Comparison of ENCODE assay signal across 19 mouse cellular contexts in genomic region chr12:8333617-8334016, GRCm38 (mm10). TPM values are rescaled to one million over a fixed set of nuclear protein-coding genes. Genes with fewer than 3 reads are reported as not detected.
DNase-seq lines count a peak whose midpoint lies in the region; ATAC-seq and TF ChIP-seq lines count a peak whose summit lies in the region.
"Had no signal": no experiment of that assay in that cellular context is flagged by ENCODE, and none has a peak within 500 bp of the region (broad histone marks: within the 10 kb centered on the region; RNA-seq: fewer than 3 reads in every experiment).

No protein-coding gene starts in this region.

- ATAC-seq in forebrain, embryonic 11.5 days (replicated peaks; ENCODE audit: low FRiP score) = no peak
- ATAC-seq in hindbrain, embryonic 12.5 days (ENCODE audit: low FRiP score) = no peak
- ATAC-seq in liver, embryonic 14.5 days (ENCODE audit: insufficient read depth) = peak; percentile 60
- ATAC-seq: forebrain, embryonic 13.5 days; hindbrain, postnatal 0 days had no signal

- peaks cover 25% of the 10 kb centered on the region for H3K4me1 ChIP-seq in forebrain, embryonic 10.5 days
- no peaks in the 10 kb centered on the region for H3K4me1 ChIP-seq in forebrain, embryonic 11.5 days (replicated peaks; ENCODE audit: control insufficient read depth, insufficient read depth, low read length)
- H3K4me1 ChIP-seq in hindbrain, embryonic 10.5 days (replicated peaks) = peaks cover 36% of the 10 kb centered on the region
- peaks cover 15% of the 10 kb centered on the region for H3K4me1 ChIP-seq in hindbrain, embryonic 12.5 days
- peaks cover 15% of the 10 kb centered on the region for H3K4me1 ChIP-seq in brown adipose tissue, adult 24 weeks (ENCODE audit: control insufficient read depth, insufficient read depth, insufficient read length, low read length)
- H3K4me1 ChIP-seq in liver, embryonic 14.5 days (replicated peaks; ENCODE audit: control insufficient read depth in 2 of 2, insufficient read depth in 2 of 2, low read length in 1 of 2) = peaks cover 0 to 2% of the 10 kb centered on the region in 2 experiments; a peak in 1 of 4 replicates
- peaks cover 6% of the 10 kb centered on the region for H3K4me1 ChIP-seq in lung, adult 2 months (ENCODE audit: control insufficient read depth, insufficient read depth, low read length)

- no peaks in the 10 kb centered on the region for H3K9me3 ChIP-seq in forebrain, embryonic 10.5 days
- H3K9me3 ChIP-seq in forebrain, embryonic 11.5 days (ENCODE audit: control insufficient read depth, low read length) = no peaks in the 10 kb centered on the region
- H3K9me3 ChIP-seq in hindbrain, embryonic 10.5 days = no peaks in the 10 kb centered on the region
- no peaks in the 10 kb centered on the region for H3K9me3 ChIP-seq in hindbrain, embryonic 12.5 days (replicated peaks)
- no peaks in the 10 kb centered on the region for H3K9me3 ChIP-seq in liver, embryonic 14.5 days (ENCODE audit: control insufficient read depth, low read length)
- H3K9me3 ChIP-seq: forebrain, embryonic 13.5 days; kidney, embryonic 15.5 days; limb, embryonic 10.5 days; lung, embryonic 15.5 days; midbrain, embryonic 12.5 days had no signal

- H3K9ac ChIP-seq in forebrain, embryonic 11.5 days (ENCODE audit: low read length) = no peak overlapping the region
- no peak overlapping the region for H3K9ac ChIP-seq in hindbrain, embryonic 12.5 days
- H3K9ac ChIP-seq in liver, embryonic 14.5 days (replicated peaks) = no peak overlapping the region
- H3K9ac ChIP-seq: forebrain, embryonic 13.5 days; kidney, embryonic 15.5 days; lung, embryonic 15.5 days; midbrain, embryonic 12.5 days had no signal

- no peak for TF ChIP-seq EP300 in liver, embryonic 14.5 days (IDR thresholded peaks at IDR 0.05; ENCODE audit: low read depth)

- peak overlapping the region; percentile 5; the same call in 1 of the 2 replicates for H3K27ac ChIP-seq in forebrain, embryonic 10.5 days
- no peak overlapping the region for H3K27ac ChIP-seq in forebrain, embryonic 11.5 days (ENCODE audit: low read depth, low read length)
- H3K27ac ChIP-seq in hindbrain, embryonic 10.5 days = peak overlapping the region; percentile 69; the same call in 1 of the 2 replicates
- no peak overlapping the region for H3K27ac ChIP-seq in hindbrain, embryonic 12.5 days
- H3K27ac ChIP-seq in brown adipose tissue, adult 24 weeks (replicated peaks; ENCODE audit: low read depth, low read length) = peak overlapping the region; percentile 66
- H3K27ac ChIP-seq in liver, embryonic 14.5 days = no peak overlapping the region
- H3K27ac ChIP-seq: forebrain, embryonic 13.5 days; hindbrain, postnatal 0 days; kidney, embryonic 15.5 days; limb, embryonic 10.5 days; lung, embryonic 15.5 days; macrophage; midbrain, embryonic 12.5 days had no signal

- H3K27me3 ChIP-seq in forebrain, embryonic 10.5 days (ENCODE audit: poor library complexity, severe bottlenecking) = no peaks in the 10 kb centered on the region
- no peaks in the 10 kb centered on the region for H3K27me3 ChIP-seq in forebrain, embryonic 11.5 days (ENCODE audit: control insufficient read depth, insufficient read depth, low read length)
- H3K27me3 ChIP-seq in hindbrain, embryonic 10.5 days (ENCODE audit: insufficient read depth, poor library complexity, severe bottlenecking) = no peaks in the 10 kb centered on the region
- H3K27me3 ChIP-seq in hindbrain, embryonic 12.5 days = no peaks in the 10 kb centered on the region
- H3K27me3 ChIP-seq in liver, embryonic 14.5 days (ENCODE audit: control insufficient read depth, insufficient read depth, low read length) = no peaks in the 10 kb centered on the region
- H3K27me3 ChIP-seq: CH12.LX; forebrain, embryonic 13.5 days; kidney, embryonic 15.5 days; lung, embryonic 15.5 days; midbrain, embryonic 12.5 days had no signal

- H3K4me3 ChIP-seq in forebrain, embryonic 10.5 days = no peak overlapping the region
- H3K4me3 ChIP-seq in forebrain, embryonic 11.5 days (ENCODE audit: low read depth, low read length) = no peak overlapping the region
- no peak overlapping the region for H3K4me3 ChIP-seq in hindbrain, embryonic 10.5 days
- no peak overlapping the region for H3K4me3 ChIP-seq in hindbrain, embryonic 12.5 days
- no peak overlapping the region for H3K4me3 ChIP-seq in brown adipose tissue, adult 24 weeks (ENCODE audit: insufficient read depth, low read depth, low read length)
- no peak overlapping the region for H3K4me3 ChIP-seq in liver, embryonic 14.5 days (ENCODE audit: insufficient read depth in 1 of 2, low read depth in 2 of 2, low read length in 2 of 2)
- no peak overlapping the region for H3K4me3 ChIP-seq in lung, adult 2 months (replicated peaks; ENCODE audit: extremely low read depth, low read depth, low read length)
- H3K4me3 ChIP-seq: forebrain, embryonic 13.5 days; kidney, embryonic 15.5 days; limb, embryonic 10.5 days; lung, embryonic 15.5 days; midbrain, embryonic 12.5 days; myocyte had no signal

- H3K36me3 ChIP-seq in forebrain, embryonic 10.5 days (replicated peaks) = peaks cover 47% of the 10 kb centered on the region
- no peaks in the 10 kb centered on the region for H3K36me3 ChIP-seq in forebrain, embryonic 11.5 days (ENCODE audit: control insufficient read depth, insufficient read depth, low read length)
- peaks cover 38% of the 10 kb centered on the region for H3K36me3 ChIP-seq in hindbrain, embryonic 10.5 days
- 0 out of 2 replicates have a peak, but pooled peaks cover 17% of the 10 kb centered on the region for H3K36me3 ChIP-seq in hindbrain, embryonic 12.5 days
- H3K36me3 ChIP-seq in liver, embryonic 14.5 days (replicated peaks; ENCODE audit: control insufficient read depth, insufficient read depth, low read depth) = no peaks in the 10 kb centered on the region

- DNase-seq in forebrain, embryonic 10.5 days (ENCODE audit: extremely low spot score, low spot score) = no peak
- DNase-seq in forebrain, embryonic 11.5 days (ENCODE audit: low spot score) = no peak
- DNase-seq in hindbrain, embryonic 10.5 days (ENCODE audit: low spot score) = no peak
- no peak for DNase-seq in liver, embryonic 14.5 days (ENCODE audit: low read depth in 3 of 3, low spot score in 3 of 3)
- DNase-seq in cerebellum, adult 11-12 months = no peak
- DNase-seq in lung, adult 2 months = no peak
- DNase-seq: retina, postnatal 1 day; right cerebral cortex, postnatal 4 days had no signal

- 90% methylated on average over 8 of the region's 8 CpGs for WGBS in forebrain, embryonic 10.5 days
- 87% methylated on average over 8 of the region's 8 CpGs for WGBS in forebrain, embryonic 11.5 days
- 86% methylated on average over 8 of the region's 8 CpGs for WGBS in hindbrain, embryonic 10.5 days
- 90% methylated on average over 8 of the region's 8 CpGs for WGBS in hindbrain, embryonic 12.5 days
- WGBS in liver, embryonic 14.5 days (ENCODE audit: insufficient replicate concordance) = 63% methylated on average over 8 of the region's 8 CpGs
- WGBS in lung, adult 2 months = 82% methylated on average over 8 of the region's 8 CpGs

- TF ChIP-seq CTCF in liver, embryonic 14.5 days (IDR thresholded peaks at IDR 0.05; ENCODE audit: low read depth) = no peak
- TF ChIP-seq CTCF in lung, adult 2 months (IDR thresholded peaks at IDR 0.05; ENCODE audit: insufficient read depth, low read length) = no peak

- H3K4me2 ChIP-seq in forebrain, embryonic 11.5 days (ENCODE audit: low read depth, low read length, severe bottlenecking) = no peak overlapping the region
- H3K4me2 ChIP-seq in hindbrain, embryonic 12.5 days (replicated peaks) = no peak overlapping the region
- no peak overlapping the region for H3K4me2 ChIP-seq in liver, embryonic 14.5 days (ENCODE audit: low read depth)
- H3K4me2 ChIP-seq: forebrain, embryonic 13.5 days; kidney, embryonic 15.5 days; lung, embryonic 15.5 days; midbrain, embryonic 12.5 days had no signal

- TF ChIP-seq POLR2A in lung, adult 2 months (IDR thresholded peaks at IDR 0.05; ENCODE audit: borderline replicate concordance, extremely low read depth, low read depth, low read length) = no peak

RNA-seq across cellular contexts. Expression of gene Hs1bp3, which starts 20.4 kb away (rescaled TPM):
- 15.3 and 17.8 TPM in 2 replicates for polyA plus RNA-seq in forebrain, embryonic 10.5 days (2016; fragmentation: Nextera tagmentation; extraction: Ambion mirVana)
- polyA plus RNA-seq in forebrain, embryonic 11.5 days (2014; fragmentation: Nextera tagmentation; extraction: Ambion mirVana) = 7.8 and 10.5 TPM in 2 replicates
- polyA plus RNA-seq in hindbrain, embryonic 10.5 days (2016; fragmentation: Nextera tagmentation; extraction: Ambion mirVana) = 14.2 and 16.7 TPM in 2 replicates
- polyA plus RNA-seq in hindbrain, embryonic 12.5 days (2016; fragmentation: Nextera tagmentation; extraction: Ambion mirVana) = 13.2 and 14.6 TPM in 2 replicates
- 5.7 and 7.6 TPM in 2 replicates for polyA plus RNA-seq in brown adipose tissue, adult 24 weeks (2012; ENCODE audit: insufficient read depth, insufficient read length, missing spikeins)
- 2.4 and 2.7 TPM in 2 replicates for polyA plus RNA-seq in liver, embryonic 14.5 days (2012; rRNA removed)
- polyA plus RNA-seq in liver, embryonic 14.5 days (2014; fragmentation: Nextera tagmentation; extraction: Ambion mirVana) = 2.1 and 2.3 TPM in 2 replicates
- polyA plus RNA-seq in lung, adult 2 months (2012; rRNA removed) = 21.7 and 25.8 TPM in 2 replicates

RNA-seq across cellular contexts. Expression of gene Gdf7, which starts 31.9 kb away (rescaled TPM):
- 0.11 TPM in 1 of 2 replicates, not detected in the other for polyA plus RNA-seq in forebrain, embryonic 10.5 days (2016; fragmentation: Nextera tagmentation; extraction: Ambion mirVana)
- polyA plus RNA-seq in forebrain, embryonic 11.5 days (2014; fragmentation: Nextera tagmentation; extraction: Ambion mirVana) = 0.75 TPM in 1 of 2 replicates, not detected in the other
- polyA plus RNA-seq in hindbrain, embryonic 10.5 days (2016; fragmentation: Nextera tagmentation; extraction: Ambion mirVana) = 0.81 and 1.9 TPM in 2 replicates
- polyA plus RNA-seq in hindbrain, embryonic 12.5 days (2016; fragmentation: Nextera tagmentation; extraction: Ambion mirVana) = 1.9 and 2.3 TPM in 2 replicates
- polyA plus RNA-seq in brown adipose tissue, adult 24 weeks (2012; ENCODE audit: insufficient read depth, insufficient read length, missing spikeins) = not detected in 2 replicates
- not detected in 2 replicates for polyA plus RNA-seq in liver, embryonic 14.5 days (2012; rRNA removed)
- polyA plus RNA-seq in liver, embryonic 14.5 days (2014; fragmentation: Nextera tagmentation; extraction: Ambion mirVana) = not detected in 2 replicates
- polyA plus RNA-seq in lung, adult 2 months (2012; rRNA removed) = 0.24 and 0.25 TPM in 2 replicates
- polyA plus RNA-seq: forebrain, embryonic 13.5 days; lung, embryonic 15.5 days; macrophage had no signal

Comparison
In these comparisons a context has a peak if more than half of its experiments do, and no peak if none do; other contexts are left out.
1. H3K27ac ChIP-seq: peak in forebrain, embryonic 10.5 days (single experiment), hindbrain, embryonic 10.5 days (single experiment) and brown adipose tissue, adult 24 weeks (single experiment); none in forebrain, embryonic 11.5 days (single experiment), hindbrain, embryonic 12.5 days (single experiment) and liver, embryonic 14.5 days (single experiment).